Mouse (Mus musculus): ENCODE data around the gene Man1a2. TPM values are rescaled to one million over a fixed set of nuclear protein-coding genes. Genes with fewer than 3 reads are reported as not detected.

Gene Man1a2
- polyA plus RNA-seq (2012; fragmentation: generic; extraction: Trizol): 4.9 TPM

GRCm38 (mm10) chr3:100685087-100685762, at the start of gene Man1a2:
Gene Man1a2, minus strand, starts transcription at chr3:100685503.
- H3ac ChIP-seq (ENCODE audit: control insufficient read depth, insufficient read length): peak within 1 kb of the TSS; percentile 97
- peak; percentile 82 for TF ChIP-seq POLR2AphosphoS2 (IDR thresholded peaks at IDR 0.05; ENCODE audit: insufficient read length, low read depth)
- no peak for TF ChIP-seq CEBPB (IDR thresholded peaks at IDR 0.05; ENCODE audit: insufficient read depth, poor library complexity, severe bottlenecking)
- no peak for TF ChIP-seq SRF (IDR thresholded peaks at IDR 0.05; ENCODE audit: control insufficient read depth, insufficient read length, low read depth)
- peak; percentile 96 for TF ChIP-seq POLR2A (IDR thresholded peaks at IDR 0.05; ENCODE audit: insufficient read length, low read depth)
- no peak for TF ChIP-seq USF1 (IDR thresholded peaks at IDR 0.05; ENCODE audit: low read depth)

GRCm38 (mm10) chr3:100734482-100735154, 49.3 kb upstream of the Man1a2 start:
- no peak for TF ChIP-seq SRF (IDR thresholded peaks at IDR 0.05; ENCODE audit: control insufficient read depth, insufficient read length, low read depth)
- TF ChIP-seq CEBPB (IDR thresholded peaks at IDR 0.05; ENCODE audit: insufficient read depth, poor library complexity, severe bottlenecking): no peak
- Histone ChIP-seq H3K4me3 (no peak overlapping the region), H3K79me2 (ENCODE audit: control insufficient read depth, insufficient read depth) (no peaks in the 10 kb centered on the region), H3K4me2 (ENCODE audit: low read depth) (no peak overlapping the region), H3ac (ENCODE audit: control insufficient read depth, insufficient read length) (no peak overlapping the region), H3K36me3 (ENCODE audit: control insufficient read depth, insufficient read depth) (no peaks in the 10 kb centered on the region), H3K27me3 (ENCODE audit: control insufficient read depth, insufficient read depth, insufficient read length) (peaks cover 28% of the 10 kb centered on the region)

More at GRCm38 (mm10) chr3:100685087-100685762, at the start of gene Man1a2:
- Histone ChIP-seq H3K4me3 (peak within 1 kb of the TSS; percentile 66), H3K79me2 (ENCODE audit: control insufficient read depth, insufficient read depth) (peaks cover 46% of the 10 kb centered on the region), H3K36me3 (ENCODE audit: control insufficient read depth, insufficient read depth) (no peaks in the 10 kb centered on the region), H3K4me2 (ENCODE audit: low read depth) (peak within 1 kb of the TSS; percentile 87), H3K27me3 (ENCODE audit: control insufficient read depth, insufficient read depth, insufficient read length) (no peaks in the 10 kb centered on the region)

- Histone ChIP-seq H3K27me3 (ENCODE audit: control insufficient read depth, insufficient read depth, insufficient read length) (peaks cover 15% of the 10 kb centered on the region), H3K4me3 (no peak overlapping the region), H3K4me2 (ENCODE audit: low read depth) (no peak overlapping the region), H3K36me3 (ENCODE audit: control insufficient read depth, insufficient read depth) (no peaks in the 10 kb centered on the region), H3ac (ENCODE audit: control insufficient read depth, insufficient read length) (no peak overlapping the region), H3K79me2 (ENCODE audit: control insufficient read depth, insufficient read depth) (no peaks in the 10 kb centered on the region)
- TF ChIP-seq USF1 (IDR thresholded peaks at IDR 0.05; ENCODE audit: low read depth): no peak
- no peak for TF ChIP-seq POLR2A (IDR thresholded peaks at IDR 0.05; ENCODE audit: insufficient read length, low read depth)
- no peak for TF ChIP-seq TCF12 (IDR thresholded peaks at IDR 0.05; ENCODE audit: insufficient read depth, poor library complexity, severe bottlenecking)
- TF ChIP-seq CEBPB (IDR thresholded peaks at IDR 0.05; ENCODE audit: insufficient read depth, poor library complexity, severe bottlenecking): no peak
Measured at GRCm38 (mm10) chr3:100731896-100732295, 46.6 kb upstream of the Man1a2 start.

GRCm38 (mm10) chr3:100731347-100731746, 46.0 kb upstream of the Man1a2 start:
- no peak overlapping the region for H3ac ChIP-seq (ENCODE audit: control insufficient read depth, insufficient read length)
- peaks cover 15% of the 10 kb centered on the region for H3K27me3 ChIP-seq (ENCODE audit: control insufficient read depth, insufficient read depth, insufficient read length)
- no peaks in the 10 kb centered on the region for H3K36me3 ChIP-seq (ENCODE audit: control insufficient read depth, insufficient read depth)
- no peak overlapping the region for H3K4me3 ChIP-seq
- no peaks in the 10 kb centered on the region for H3K79me2 ChIP-seq (ENCODE audit: control insufficient read depth, insufficient read depth)
- TF ChIP-seq MYOD1 (IDR thresholded peaks at IDR 0.05; ENCODE audit: control insufficient read depth in 1 of 3, insufficient read length in 2 of 3, low read depth in 2 of 3) (no peak), SRF (IDR thresholded peaks at IDR 0.05; ENCODE audit: control insufficient read depth, insufficient read length, low read depth) (no peak), POLR2A (IDR thresholded peaks at IDR 0.05; ENCODE audit: insufficient read length, low read depth) (no peak)
- no peak overlapping the region for H3K4me2 ChIP-seq (ENCODE audit: low read depth)

- TF ChIP-seq E2F4 (IDR thresholded peaks at IDR 0.05; ENCODE audit: insufficient read depth) (no peak), REST (IDR thresholded peaks at IDR 0.05; ENCODE audit: insufficient read depth, insufficient read length) (no peak), CEBPB (IDR thresholded peaks at IDR 0.05; ENCODE audit: insufficient read depth, poor library complexity, severe bottlenecking) (no peak), TCF12 (IDR thresholded peaks at IDR 0.05; ENCODE audit: insufficient read depth, poor library complexity, severe bottlenecking) (no peak), TCF3 (IDR thresholded peaks at IDR 0.05; ENCODE audit: insufficient read length, low read depth) (no peak), MAX (IDR thresholded peaks at IDR 0.05; ENCODE audit: low read depth) (no peak), MYOG (IDR thresholded peaks at IDR 0.05; ENCODE audit: control insufficient read depth in 1 of 3, insufficient read depth in 1 of 3, insufficient read length in 2 of 3, low read depth in 2 of 3) (no peak), USF1 (IDR thresholded peaks at IDR 0.05; ENCODE audit: low read depth) (no peak), POLR2A (IDR thresholded peaks at IDR 0.05; ENCODE audit: insufficient read length, low read depth) (no peak), POLR2AphosphoS2 (IDR thresholded peaks at IDR 0.05; ENCODE audit: insufficient read length, low read depth) (no peak), SRF (IDR thresholded peaks at IDR 0.05; ENCODE audit: control insufficient read depth, insufficient read length, low read depth) (no peak)
- H3K27me3 ChIP-seq (ENCODE audit: control insufficient read depth, insufficient read depth, insufficient read length): peaks cover 5% of the 10 kb centered on the region
- no peaks in the 10 kb centered on the region for H3K79me2 ChIP-seq (ENCODE audit: control insufficient read depth, insufficient read depth)
- H3K36me3 ChIP-seq (ENCODE audit: control insufficient read depth, insufficient read depth): no peaks in the 10 kb centered on the region
- no peak overlapping the region for H3ac ChIP-seq (ENCODE audit: control insufficient read depth, insufficient read length)
- H3K4me2 ChIP-seq (ENCODE audit: low read depth): no peak overlapping the region
- no peak overlapping the region for H3K4me3 ChIP-seq
Measured at GRCm38 (mm10) chr3:100728008-100728712, 42.9 kb upstream of the Man1a2 start.
